Mouse (Mus musculus) induced T-regulatory cell, adult 2 months (primary cell): Measurements from ENCODE around the gene Atxn1.

Source experiments
- DNase-seq: peaks from one replicate; pipeline ENCODE4 v3.0.0-alpha.2; 2012; ENCODE audit warnings: low read depth

Gene Atxn1

GRCm38 (mm10) chr13:45726181-45726580, 238.6 kb downstream of the Atxn1 start:
- DNase-seq = no peak

GRCm38 (mm10) chr13:45724507-45725259, 240.1 kb downstream of the Atxn1 start:
- DNase-seq = no peak

- DNase-seq = no peak
Measured at GRCm38 (mm10) chr13:45722885-45723284, 241.9 kb downstream of the Atxn1 start.

GRCm38 (mm10) chr13:45721621-45722020, 243.2 kb downstream of the Atxn1 start:
- no peak for DNase-seq

GRCm38 (mm10) chr13:45718850-45719249, 246.0 kb downstream of the Atxn1 start:
- no peak for DNase-seq

GRCm38 (mm10) chr13:45715583-45716180, 249.1 kb downstream of the Atxn1 start:
- DNase-seq = no peak

DNA sequence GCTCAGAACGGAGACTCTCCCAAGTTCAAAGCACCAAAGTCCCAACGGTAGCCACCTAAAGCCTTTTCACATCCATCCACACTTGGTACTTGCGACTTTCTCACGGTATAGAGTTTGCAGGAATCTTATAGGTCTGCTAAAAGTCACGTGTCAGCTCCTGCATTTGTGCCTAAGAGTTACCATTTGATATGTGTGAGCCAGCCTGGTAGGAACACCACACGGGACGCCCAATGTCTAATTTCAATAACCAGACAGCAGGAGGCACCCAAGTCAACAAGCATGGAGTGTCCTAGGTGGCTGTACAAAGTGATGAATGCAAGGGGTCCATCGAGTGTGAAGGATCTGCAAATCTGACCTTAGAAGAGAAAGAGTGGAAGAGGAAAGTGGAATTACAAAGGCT, 254.8 kb downstream of the Atxn1 start:
- no peak for DNase-seq

DNA sequence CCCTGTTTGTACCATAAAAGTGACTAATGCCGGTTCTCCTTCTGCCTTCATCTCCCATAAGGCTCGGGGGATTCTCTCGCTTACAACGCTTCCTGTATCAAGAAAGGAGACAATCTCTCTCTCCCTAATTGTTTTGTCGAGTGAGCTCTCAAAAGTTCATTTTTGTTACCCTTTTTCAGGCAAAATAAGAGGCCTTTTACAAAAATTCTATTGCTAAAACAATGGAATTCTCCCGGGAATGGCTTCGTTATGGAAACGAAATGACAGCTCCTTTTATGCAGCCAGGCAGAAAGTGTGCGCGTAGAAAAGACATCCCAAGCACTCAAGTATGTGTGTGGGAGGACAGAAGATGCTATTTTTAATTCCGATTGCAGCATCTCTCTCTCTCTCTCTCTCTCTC, 255.4 kb downstream of the Atxn1 start:
- no peak for DNase-seq

DNA sequence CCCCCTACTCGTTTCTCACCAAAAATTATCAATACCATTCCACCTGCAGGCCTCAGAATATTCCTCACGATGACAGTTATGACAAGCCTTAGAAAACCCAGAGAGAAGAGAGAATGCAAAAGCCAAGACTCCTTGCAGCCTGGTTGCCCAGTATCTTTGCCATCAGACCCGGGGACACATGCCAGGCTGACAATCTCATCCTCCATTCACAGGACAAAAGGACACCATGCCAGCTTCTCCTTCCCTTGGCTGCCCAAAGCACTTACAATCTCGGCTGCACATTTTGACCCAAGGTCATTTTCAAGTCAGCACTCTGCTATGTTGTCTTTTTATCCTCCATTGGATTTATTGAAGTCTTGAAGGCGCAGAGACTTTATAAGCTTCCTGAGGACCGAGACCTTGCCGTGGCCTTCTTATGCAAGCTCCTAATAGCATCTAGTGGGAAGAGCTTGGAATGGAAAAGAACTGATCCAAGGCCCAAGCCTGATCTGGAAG, 263.5 kb downstream of the Atxn1 start:
- DNase-seq = no peak

DNA sequence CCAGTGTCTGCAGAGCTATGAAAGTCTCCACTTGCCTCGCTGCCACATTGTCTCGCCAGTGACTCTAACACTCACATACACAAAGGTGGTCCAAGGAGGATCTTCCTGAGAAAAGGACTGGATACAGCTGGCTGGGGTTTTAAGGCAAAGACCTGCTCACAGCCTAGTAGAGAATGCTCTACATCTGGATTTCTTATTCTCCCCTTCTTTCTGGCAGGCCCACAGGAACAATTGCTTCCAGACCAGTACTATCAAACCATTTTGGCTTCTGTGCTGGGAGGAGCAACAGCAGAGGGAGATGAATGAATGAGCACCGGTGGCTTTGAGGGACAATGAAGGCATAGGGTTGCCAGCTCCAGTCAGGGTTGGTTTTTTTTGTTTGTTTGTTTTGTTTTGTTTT, 265.8 kb downstream of the Atxn1 start:
- no peak for DNase-seq

DNA sequence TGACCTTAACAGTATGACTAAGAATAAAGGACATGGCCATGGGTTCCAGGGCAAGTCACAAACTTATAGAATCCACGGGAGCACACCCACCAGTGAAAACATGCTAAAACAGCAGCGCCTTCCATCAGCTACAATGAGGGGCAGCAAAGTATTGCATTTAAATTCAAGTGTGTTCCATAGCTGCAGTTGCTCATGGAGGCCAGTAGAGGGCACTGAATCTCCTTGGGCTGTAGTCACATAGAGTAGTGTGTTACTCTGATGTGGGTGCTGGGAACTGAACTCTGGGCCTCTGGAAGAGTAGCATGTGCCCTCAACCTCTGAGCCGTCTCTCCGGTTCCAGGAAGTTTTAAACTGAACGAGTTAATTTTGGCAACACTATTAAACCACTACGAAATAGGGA, 268.8 kb downstream of the Atxn1 start:
- no peak for DNase-seq

GRCm38 (mm10) chr13:45694921-45695437, 269.8 kb downstream of the Atxn1 start:
- DNase-seq = peak; percentile 56

- no peak for DNase-seq
Measured at GRCm38 (mm10) chr13:45693953-45694352, 270.9 kb downstream of the Atxn1 start.

DNA sequence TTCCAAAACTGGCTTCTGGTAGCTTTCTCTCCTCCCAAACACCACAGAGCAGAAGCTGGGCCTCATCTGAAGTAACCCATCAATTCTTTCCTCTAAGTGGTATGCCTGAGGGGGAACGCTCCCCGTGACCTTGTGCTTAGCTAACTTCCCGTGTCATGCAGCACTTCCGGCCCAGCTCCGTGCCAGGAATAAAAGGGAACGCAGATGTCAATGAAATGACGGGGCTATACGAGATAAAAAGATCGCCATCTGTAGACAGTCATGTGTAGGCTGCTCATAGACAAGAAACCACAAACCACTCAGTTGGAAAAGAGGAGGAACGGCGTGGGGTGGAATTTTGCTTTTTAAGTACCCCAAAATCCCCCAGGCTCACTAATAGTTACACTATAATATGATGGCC, 271.3 kb downstream of the Atxn1 start:
- peak; percentile 75 for DNase-seq

DNA sequence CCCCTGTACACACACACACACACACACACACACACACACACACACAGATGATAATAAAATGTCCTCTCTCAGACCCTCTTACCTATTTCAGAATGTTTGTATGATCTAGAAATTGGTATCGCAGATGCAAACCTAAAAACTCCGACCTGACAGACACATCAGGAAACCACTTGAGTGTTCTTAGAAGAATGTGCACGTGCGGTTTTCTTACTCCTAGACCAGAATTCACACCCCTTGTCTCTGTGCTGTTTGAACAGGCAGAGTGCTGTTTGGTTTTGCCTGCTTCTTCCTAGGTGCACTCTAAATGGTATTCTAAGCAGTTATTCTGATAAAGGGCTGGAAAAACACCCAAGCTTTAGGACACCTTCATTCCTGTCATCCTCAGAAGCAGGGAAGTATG, 271.7 kb downstream of the Atxn1 start:
- DNase-seq = peak; percentile 74

GRCm38 (mm10) chr13:45692440-45692839, 272.4 kb downstream of the Atxn1 start:
- no peak for DNase-seq

DNA sequence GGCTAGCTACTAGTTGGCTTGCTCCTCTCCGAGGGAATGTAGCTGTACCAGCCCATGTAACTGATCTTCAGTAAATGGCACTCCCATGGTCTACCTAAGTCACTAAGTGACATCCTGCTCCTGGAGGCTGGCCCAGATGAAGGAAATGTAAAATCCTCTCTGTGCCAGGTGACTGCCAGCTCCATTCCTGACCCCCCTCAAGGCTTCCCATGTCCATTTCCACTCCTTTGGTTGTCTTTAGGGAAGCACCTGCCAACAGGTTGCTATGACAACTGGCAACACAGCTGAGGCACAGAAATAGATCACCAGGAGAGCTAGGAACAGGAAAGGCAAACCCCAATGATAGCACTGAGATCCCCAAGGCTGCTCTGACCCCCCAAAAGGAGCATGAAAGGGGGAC, 274.4 kb downstream of the Atxn1 start:
- peak; percentile 28 for DNase-seq

DNA sequence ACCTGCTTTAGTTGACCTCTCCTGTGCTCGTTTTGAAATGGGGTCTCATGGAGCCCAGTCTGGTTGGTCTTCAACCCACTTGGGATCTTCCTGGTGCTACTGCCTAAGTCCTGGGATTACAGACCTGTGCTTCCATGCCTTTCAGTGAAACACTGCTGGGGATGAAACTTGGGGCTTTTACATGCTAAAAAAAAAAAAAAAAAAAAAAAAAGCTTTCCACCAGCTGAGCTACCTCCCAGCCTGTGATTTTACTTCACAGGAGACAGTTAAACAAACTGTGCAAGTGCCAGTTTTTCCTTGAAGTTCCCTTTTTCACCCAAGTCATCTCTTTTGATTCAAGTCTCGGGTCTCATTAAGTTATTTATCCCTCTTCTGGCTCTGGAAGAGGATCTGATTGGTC, 275.9 kb downstream of the Atxn1 start:
- peak; percentile 20 for DNase-seq

- DNase-seq = peak; percentile 79
Measured at GRCm38 (mm10) chr13:45687581-45687980, 277.2 kb downstream of the Atxn1 start.

DNA sequence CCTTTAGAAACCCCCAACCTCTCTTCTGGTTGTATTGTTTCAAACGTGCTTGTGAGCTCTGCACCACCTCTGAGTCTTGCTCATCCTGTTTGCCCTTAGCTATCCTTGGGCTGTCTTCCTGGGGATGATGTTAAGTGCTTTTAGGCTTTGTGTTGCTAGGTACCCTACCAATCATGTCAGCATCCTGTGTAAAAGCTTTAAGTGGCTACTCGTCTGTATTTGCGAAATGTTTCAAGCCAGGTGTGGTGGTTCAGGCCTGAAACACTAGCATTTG, 278.6 kb downstream of the Atxn1 start:
- peak; percentile 71 for DNase-seq

- peak; percentile 59 for DNase-seq
Measured at GRCm38 (mm10) chr13:45685575-45686308, 279.1 kb downstream of the Atxn1 start.

DNA sequence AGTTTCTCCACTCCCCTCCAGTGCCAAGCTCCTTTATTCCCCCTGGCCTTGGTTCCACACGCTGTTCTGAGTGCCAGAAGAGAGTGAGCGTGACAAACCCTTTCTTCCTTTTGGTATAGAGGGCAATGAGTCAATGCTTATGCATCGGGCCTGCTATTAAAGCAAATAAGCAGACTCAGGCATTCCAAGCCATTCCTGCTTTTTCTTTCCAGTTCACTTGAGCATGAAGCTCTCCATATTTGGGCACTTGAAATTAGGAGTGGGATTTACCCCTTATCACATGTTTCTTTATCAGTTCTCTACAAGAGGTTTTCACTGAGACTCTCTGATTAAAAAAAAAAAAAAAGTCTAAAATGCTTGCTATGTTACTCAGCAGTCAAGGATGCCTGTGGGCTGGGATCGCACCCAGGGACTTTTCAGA, 279.9 kb downstream of the Atxn1 start:
- DNase-seq = peak; percentile 16

DNA sequence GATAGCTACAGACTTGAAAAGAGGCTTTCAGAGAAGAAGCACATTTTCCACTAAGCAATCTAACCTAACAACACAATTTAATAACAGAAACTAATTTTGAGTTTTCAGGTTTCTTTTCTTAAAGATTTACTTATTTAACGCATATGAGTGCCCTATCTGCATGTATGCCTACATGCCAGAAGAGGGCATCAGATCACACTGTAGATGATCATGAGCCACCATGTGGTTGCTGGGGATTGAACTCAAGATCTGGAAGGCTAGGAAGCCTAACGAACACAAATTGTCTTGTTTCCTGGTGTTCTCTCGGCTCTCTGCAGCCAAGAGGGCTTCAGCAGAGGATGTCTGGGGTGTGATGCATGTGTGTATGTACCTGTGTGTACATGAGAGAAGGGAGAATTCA, 280.8 kb downstream of the Atxn1 start:
- peak; percentile 64 for DNase-seq
